In genomic region chr1:156046688-156047087, GRCm38 (mm10) we compare ENCODE assay signal across 12 mouse cellular contexts. TPM values are rescaled to one million over a fixed set of nuclear protein-coding genes. Genes with fewer than 3 reads are reported as not detected.
DNase-seq lines count a peak whose midpoint lies in the region; ATAC-seq and TF ChIP-seq lines count a peak whose summit lies in the region.
"Had no signal": no experiment of that assay in that cellular context is flagged by ENCODE, and none has a peak within 500 bp of the region (broad histone marks: within the 10 kb centered on the region; RNA-seq: fewer than 3 reads in every experiment).

No protein-coding gene starts in this region.

- H3K4me1 ChIP-seq in lung, adult 2 months (ENCODE audit: control insufficient read depth, insufficient read depth, low read length), result peaks cover 10% of the 10 kb centered on the region
- H3K4me1 ChIP-seq in heart, embryonic 12.5 days (replicated peaks), result peaks cover 34% of the 10 kb centered on the region

- no peak for TF ChIP-seq POLR2A in lung, adult 2 months (IDR thresholded peaks at IDR 0.05; ENCODE audit: borderline replicate concordance, extremely low read depth, low read depth, low read length)
- no peak for TF ChIP-seq POLR2A in myocyte (IDR thresholded peaks at IDR 0.05; ENCODE audit: insufficient read length, low read depth)

- H3K4me3 ChIP-seq in lung, adult 2 months (replicated peaks; ENCODE audit: extremely low read depth, low read depth, low read length), result no peak overlapping the region
- H3K4me3 ChIP-seq in myocyte, result no peak overlapping the region
- H3K4me3 ChIP-seq in heart, embryonic 12.5 days, result no peak overlapping the region
- H3K4me3 ChIP-seq: hindbrain, embryonic 13.5 days; liver, embryonic 12.5 days; megakaryocyte, embryonic 14.5 days had no signal

- ATAC-seq in heart, embryonic 12.5 days (ENCODE audit: insufficient number of reproducible peaks, low FRiP score), result no peak
- ATAC-seq: activated CD4-positive, CD25-positive, alpha-beta regulatory T cell, adult 4 months; liver, embryonic 12.5 days had no signal

- peaks cover 64% of the 10 kb centered on the region for H3K36me3 ChIP-seq in myocyte (ENCODE audit: control insufficient read depth, insufficient read depth)
- H3K36me3 ChIP-seq in heart, embryonic 12.5 days, result peaks cover 60% of the 10 kb centered on the region

- WGBS in lung, adult 2 months, result 57% methylated on average over 3 of the region's 3 CpGs
- 89% methylated on average over 3 of the region's 3 CpGs for WGBS in heart, embryonic 12.5 days

- H3K9ac ChIP-seq in heart, embryonic 12.5 days, result no peak overlapping the region
- H3K9ac ChIP-seq: liver, embryonic 12.5 days had no signal

- DNase-seq in lung, postnatal 25 days (ENCODE audit: low spot score), result peak; percentile 14
- DNase-seq in lung, adult 2 months, result no peak
- DNase-seq in cerebellum, adult 9-10 months, result peak; percentile 61
- DNase-seq in gastrocnemius, postnatal 25 days, result peak; percentile 59
- DNase-seq in adrenal gland, adult 8-10 months, result no peak
- DNase-seq: right cerebral cortex, postnatal 25 days had no signal

- H3K27me3 ChIP-seq in myocyte (ENCODE audit: control insufficient read depth, insufficient read depth, insufficient read length), result no peaks in the 10 kb centered on the region
- H3K27me3 ChIP-seq in heart, embryonic 12.5 days (replicated peaks), result no peaks in the 10 kb centered on the region
- H3K27me3 ChIP-seq: hindbrain, embryonic 13.5 days; liver, embryonic 12.5 days; megakaryocyte, embryonic 14.5 days had no signal

- no peaks in the 10 kb centered on the region for H3K9me3 ChIP-seq in heart, embryonic 12.5 days (replicated peaks)
- H3K9me3 ChIP-seq: hindbrain, embryonic 13.5 days; liver, embryonic 12.5 days; megakaryocyte, embryonic 14.5 days had no signal

- peaks cover 92% of the 10 kb centered on the region for H3K79me2 ChIP-seq in myocyte (ENCODE audit: control insufficient read depth, insufficient read depth)

- H3ac ChIP-seq in myocyte (ENCODE audit: control insufficient read depth, insufficient read length), result no peak overlapping the region

- H3K4me2 ChIP-seq in myocyte (ENCODE audit: low read depth), result peak overlapping the region; percentile 53
- no peak overlapping the region for H3K4me2 ChIP-seq in heart, embryonic 12.5 days
- H3K4me2 ChIP-seq: hindbrain, embryonic 13.5 days; liver, embryonic 12.5 days had no signal

- TF ChIP-seq CTCF in lung, adult 2 months (IDR thresholded peaks at IDR 0.05; ENCODE audit: insufficient read depth, low read length), result no peak

- H3K27ac ChIP-seq in heart, embryonic 12.5 days (ENCODE audit: poor library complexity, severe bottlenecking), result no peak overlapping the region
- H3K27ac ChIP-seq: hindbrain, embryonic 13.5 days; liver, embryonic 12.5 days had no signal

TF ChIP-seq in myocyte, 11 proteins besides CTCF, POLR2A, EP300 and RAD21:
- TF ChIP-seq USF1 (IDR thresholded peaks at IDR 0.05; ENCODE audit: low read depth) (no peak), SRF (IDR thresholded peaks at IDR 0.05; ENCODE audit: control insufficient read depth, insufficient read length, low read depth) (no peak), TCF3 (IDR thresholded peaks at IDR 0.05; ENCODE audit: insufficient read length, low read depth) (peak; percentile 63), TCF12 (IDR thresholded peaks at IDR 0.05; ENCODE audit: insufficient read depth, poor library complexity, severe bottlenecking) (peak; percentile 79), REST (IDR thresholded peaks at IDR 0.05; ENCODE audit: insufficient read depth, insufficient read length) (no peak), MYOG (IDR thresholded peaks at IDR 0.05; ENCODE audit: control insufficient read depth in 1 of 3, insufficient read depth in 1 of 3, insufficient read length in 2 of 3, low read depth in 2 of 3) (peak; percentile 10 to 83 (median 45)), POLR2AphosphoS2 (IDR thresholded peaks at IDR 0.05; ENCODE audit: insufficient read length, low read depth) (no peak), MYOD1 (IDR thresholded peaks at IDR 0.05; ENCODE audit: control insufficient read depth in 1 of 3, insufficient read length in 2 of 3, low read depth in 2 of 3) (peak; percentile 95 to 97 (median 97)), CEBPB (IDR thresholded peaks at IDR 0.05; ENCODE audit: insufficient read depth, poor library complexity, severe bottlenecking) (no peak), E2F4 (IDR thresholded peaks at IDR 0.05; ENCODE audit: insufficient read depth) (no peak), MAX (IDR thresholded peaks at IDR 0.05; ENCODE audit: low read depth) (no peak)
TF ChIP-seq in myocyte: peak in this region for 4.

RNA-seq across cellular contexts. Expression of gene Tor1aip1, which starts 10.4 kb away (rescaled TPM):
- polyA plus RNA-seq in lung, adult 2 months (2012; rRNA removed), result 35.5 and 36.6 TPM in 2 replicates
- total RNA-seq in gastrocnemius, postnatal 25 days (2021), result 10 to 100 TPM; 79.8 to 91.5 TPM
- polyA plus RNA-seq in myocyte (2012; fragmentation: generic; extraction: Trizol), result 15.8 TPM
- 100 to 1,000 TPM in 3 of 4 experiments, 10 to 100 TPM in 1; 100.0 to 113 (median 106) TPM for total RNA-seq in adrenal gland, adult 8-10 months (2022)
- 35.6 and 36.9 TPM in 2 replicates for polyA plus RNA-seq in heart, embryonic 12.5 days (2016; fragmentation: Nextera tagmentation; extraction: Ambion mirVana)

RNA-seq across cellular contexts. Expression of gene Tor1aip2, which starts 11.5 kb away (rescaled TPM):
- 52.0 and 62.4 TPM in 2 replicates for polyA plus RNA-seq in lung, adult 2 months (2012; rRNA removed)
- total RNA-seq in gastrocnemius, postnatal 25 days (2021), result 10 to 100 TPM; 46.5 to 48.6 TPM
- 54.6 TPM for polyA plus RNA-seq in myocyte (2012; fragmentation: generic; extraction: Trizol)
- total RNA-seq in adrenal gland, adult 8-10 months (2022), result 100 to 1,000 TPM; 116 to 149 (median 129) TPM
- polyA plus RNA-seq in heart, embryonic 12.5 days (2016; fragmentation: Nextera tagmentation; extraction: Ambion mirVana), result 93.3 and 100 TPM in 2 replicates

Comparison
In these comparisons a context has a peak if more than half of its experiments do, and no peak if none do; other contexts are left out.
1. DNase-seq: peak in lung, postnatal 25 days (single experiment), cerebellum, adult 9-10 months (single experiment) and gastrocnemius, postnatal 25 days (single experiment); none in lung, adult 2 months (single experiment) and adrenal gland, adult 8-10 months (single experiment).